Mouse (Mus musculus): ENCODE measurements around the gene Calhm3. TPM values are rescaled to one million over a fixed set of nuclear protein-coding genes. Genes with fewer than 3 reads are reported as not detected.

Calhm3 gene
- not detected in 3 replicates for total RNA-seq (2017)

GRCm38 (mm10) chr19:47157664-47158063 lies at the start of gene Calhm3:
TSS of gene Calhm3 (minus strand) at chr19:47157764.
- no peak for ATAC-seq (replicated peaks; ENCODE audit: insufficient number of reproducible peaks, low FRiP score, low TSS enrichment, poor library complexity, severe bottlenecking)

- ATAC-seq (replicated peaks; ENCODE audit: insufficient number of reproducible peaks, low FRiP score, low TSS enrichment, poor library complexity, severe bottlenecking): no peak
These were observed 48.6 kb upstream of the Calhm3 start for GRCm38 (mm10) chr19:47206126-47206525.

GRCm38 (mm10) chr19:47204653-47205052 lies 47.1 kb upstream of the Calhm3 start:
- no peak for ATAC-seq (replicated peaks; ENCODE audit: insufficient number of reproducible peaks, low FRiP score, low TSS enrichment, poor library complexity, severe bottlenecking)

- no peak for ATAC-seq (replicated peaks; ENCODE audit: insufficient number of reproducible peaks, low FRiP score, low TSS enrichment, poor library complexity, severe bottlenecking)
These were observed 45.5 kb upstream of the Calhm3 start for GRCm38 (mm10) chr19:47203042-47203441.

- ATAC-seq (replicated peaks; ENCODE audit: insufficient number of reproducible peaks, low FRiP score, low TSS enrichment, poor library complexity, severe bottlenecking): no peak
These were observed 44.9 kb upstream of the Calhm3 start for GRCm38 (mm10) chr19:47202429-47202828.

DNA sequence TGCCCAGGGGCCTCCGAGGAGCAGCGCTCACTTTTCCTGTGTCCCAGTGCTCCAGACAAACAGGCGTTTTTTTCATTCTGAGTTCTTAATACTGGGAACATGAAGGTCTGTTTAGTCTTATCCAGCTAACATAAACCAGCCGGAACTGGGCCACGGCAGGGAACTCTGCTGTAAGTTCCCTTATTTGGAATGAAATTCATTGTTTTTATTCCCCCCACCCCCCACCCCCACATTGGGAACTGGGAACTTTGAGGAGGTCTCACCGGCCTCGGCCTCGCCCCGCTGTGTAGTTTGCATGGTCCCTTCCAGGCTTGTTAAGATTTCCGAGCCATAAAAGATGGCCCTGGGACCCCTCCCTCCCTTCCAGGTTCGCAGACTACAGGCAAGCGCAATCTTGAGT lies 44.4 kb upstream of the Calhm3 start:
- no peak for ATAC-seq (replicated peaks; ENCODE audit: insufficient number of reproducible peaks, low FRiP score, low TSS enrichment, poor library complexity, severe bottlenecking)

- no peak for ATAC-seq (replicated peaks; ENCODE audit: insufficient number of reproducible peaks, low FRiP score, low TSS enrichment, poor library complexity, severe bottlenecking)
These were observed 41.2 kb upstream of the Calhm3 start for GRCm38 (mm10) chr19:47198671-47199350.

GRCm38 (mm10) chr19:47192158-47192557 lies 34.6 kb upstream of the Calhm3 start:
- no peak for ATAC-seq (replicated peaks; ENCODE audit: insufficient number of reproducible peaks, low FRiP score, low TSS enrichment, poor library complexity, severe bottlenecking)

DNA sequence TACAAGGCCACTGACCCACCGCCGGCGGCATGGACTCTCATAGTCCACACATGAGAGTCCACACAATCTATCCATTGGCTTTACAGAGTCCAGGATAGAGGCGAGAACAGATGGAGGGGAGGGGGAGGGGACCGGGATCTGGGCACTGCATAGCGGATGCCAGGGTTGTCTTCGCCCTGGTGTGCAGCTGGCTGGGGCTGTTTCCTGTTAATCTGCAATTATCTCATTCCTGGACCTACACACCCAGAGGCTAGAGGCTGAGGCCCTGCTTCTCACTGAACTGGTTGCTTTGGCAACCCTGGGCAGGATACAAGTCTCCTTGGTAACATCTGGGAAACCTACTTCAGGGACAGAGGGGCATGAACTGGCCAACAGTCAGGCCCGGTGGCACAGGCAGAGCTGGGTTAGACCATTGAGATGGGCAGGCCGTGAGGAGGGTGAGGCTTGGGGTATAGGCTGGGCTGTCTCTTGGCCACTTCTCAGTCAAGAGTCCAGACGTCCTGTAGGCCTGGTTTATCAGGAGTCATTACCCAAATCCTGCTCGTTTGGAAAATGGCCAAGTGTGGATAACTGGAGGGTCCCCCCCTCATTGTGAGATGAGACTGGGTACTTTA lies 31.1 kb upstream of the Calhm3 start:
- ATAC-seq (replicated peaks; ENCODE audit: insufficient number of reproducible peaks, low FRiP score, low TSS enrichment, poor library complexity, severe bottlenecking): no peak

DNA sequence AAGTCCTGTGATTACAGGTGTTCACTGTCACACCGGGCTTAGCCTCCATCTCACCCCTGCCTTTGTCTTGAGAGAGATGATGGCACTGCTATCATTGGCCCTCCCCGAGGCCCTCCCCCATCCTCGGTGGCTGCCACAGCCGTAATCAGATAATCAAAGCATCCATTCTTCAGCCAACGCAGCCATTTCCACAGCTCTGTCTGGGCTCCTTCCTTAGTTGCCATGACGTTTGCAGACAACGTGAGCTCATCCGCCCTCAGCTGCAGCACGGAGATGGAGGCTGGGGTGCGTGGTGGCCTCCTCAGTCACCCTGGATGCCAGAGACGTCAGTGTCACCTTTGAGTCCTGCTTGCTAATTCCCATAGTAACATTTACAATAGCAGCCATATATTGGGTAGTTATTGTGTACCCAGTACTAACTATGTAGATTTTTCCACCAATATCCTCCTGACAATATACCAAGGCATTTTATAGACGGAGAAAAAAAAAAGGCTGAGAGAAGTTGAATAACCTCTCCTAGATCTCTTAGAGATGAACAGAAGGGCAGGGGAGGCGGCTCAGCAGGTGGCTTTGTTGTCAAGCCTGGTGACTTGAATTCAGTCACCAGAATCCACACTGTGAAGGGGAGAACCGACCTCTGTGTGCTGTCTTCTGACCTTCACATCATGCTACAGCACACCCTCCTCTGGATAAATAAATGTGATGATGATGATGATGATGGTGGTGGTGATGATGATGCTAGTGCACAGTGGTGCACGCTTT lies 29.1 kb upstream of the Calhm3 start:
- ATAC-seq (replicated peaks; ENCODE audit: insufficient number of reproducible peaks, low FRiP score, low TSS enrichment, poor library complexity, severe bottlenecking): no peak

- ATAC-seq (replicated peaks; ENCODE audit: insufficient number of reproducible peaks, low FRiP score, low TSS enrichment, poor library complexity, severe bottlenecking): no peak
These were observed 27.2 kb upstream of the Calhm3 start for GRCm38 (mm10) chr19:47184736-47185135.

- no peak for ATAC-seq (replicated peaks; ENCODE audit: insufficient number of reproducible peaks, low FRiP score, low TSS enrichment, poor library complexity, severe bottlenecking)
These were observed 26.7 kb upstream of the Calhm3 start for GRCm38 (mm10) chr19:47184221-47184620.

GRCm38 (mm10) chr19:47180011-47180410 lies 22.4 kb upstream of the Calhm3 start:
- no peak for ATAC-seq (replicated peaks; ENCODE audit: insufficient number of reproducible peaks, low FRiP score, low TSS enrichment, poor library complexity, severe bottlenecking)

GRCm38 (mm10) chr19:47179272-47179809 lies 21.8 kb upstream of the Calhm3 start:
- no peak for ATAC-seq (replicated peaks; ENCODE audit: insufficient number of reproducible peaks, low FRiP score, low TSS enrichment, poor library complexity, severe bottlenecking)

GRCm38 (mm10) chr19:47178431-47179271 lies 21.1 kb upstream of the Calhm3 start, which contains the start of gene Neurl1a:
TSS of gene Neurl1a (plus strand) at chr19:47178820.
- ATAC-seq (replicated peaks; ENCODE audit: insufficient number of reproducible peaks, low FRiP score, low TSS enrichment, poor library complexity, severe bottlenecking): no peak

GRCm38 (mm10) chr19:47178001-47178400 lies 20.4 kb upstream of the Calhm3 start:
- ATAC-seq (replicated peaks; ENCODE audit: insufficient number of reproducible peaks, low FRiP score, low TSS enrichment, poor library complexity, severe bottlenecking): 0 out of 2 replicates have a peak, but pooled peaks have one; percentile 6

DNA sequence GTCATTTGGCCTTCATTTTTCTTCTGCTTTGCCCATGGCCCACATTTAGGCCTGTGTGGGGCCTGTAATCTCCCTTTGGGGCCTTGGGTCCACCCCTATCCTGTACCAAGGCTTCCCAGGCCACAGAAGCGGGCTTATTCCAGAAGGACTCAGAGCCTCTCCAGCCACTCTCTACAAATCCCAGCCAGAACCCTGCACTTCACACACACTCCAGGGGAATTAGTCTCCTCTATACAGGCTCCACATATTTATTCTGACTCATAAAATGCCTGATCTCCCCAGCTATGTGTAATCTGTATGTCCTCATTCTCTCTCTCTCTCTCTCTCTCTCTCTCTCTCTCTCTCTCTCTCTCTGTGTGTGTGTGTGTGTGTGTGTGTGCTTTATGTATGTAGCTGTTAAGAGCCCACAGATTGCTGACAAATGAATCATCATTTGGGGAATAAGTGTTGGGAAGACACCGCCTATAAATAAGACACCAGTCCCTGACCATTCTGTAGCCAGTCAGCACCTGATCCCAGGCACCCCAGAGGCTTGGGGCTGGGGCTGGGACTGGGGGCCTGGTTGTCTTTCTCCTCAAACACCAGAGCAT lies 19.4 kb upstream of the Calhm3 start:
- ATAC-seq (replicated peaks; ENCODE audit: insufficient number of reproducible peaks, low FRiP score, low TSS enrichment, poor library complexity, severe bottlenecking): no peak

DNA sequence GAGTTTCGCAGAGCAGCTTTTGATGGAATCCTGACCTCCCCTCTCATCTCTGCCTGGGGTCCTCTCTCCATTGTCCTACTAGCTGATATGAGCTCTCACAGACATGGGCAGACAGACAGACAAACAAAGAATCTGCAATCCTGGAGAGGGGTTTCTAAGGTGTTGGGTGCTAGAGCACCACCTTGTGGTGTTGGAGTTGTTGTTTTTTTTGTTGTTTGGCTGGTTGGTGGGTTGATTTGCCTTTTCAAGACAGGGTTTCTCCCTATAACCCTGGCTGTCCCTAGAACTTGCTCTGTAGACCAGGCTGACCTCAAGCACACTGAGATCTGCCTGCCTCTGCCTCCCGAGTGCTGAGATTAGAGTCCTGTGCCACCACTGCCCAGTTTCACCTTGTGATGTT lies 17.9 kb upstream of the Calhm3 start:
- ATAC-seq (replicated peaks; ENCODE audit: insufficient number of reproducible peaks, low FRiP score, low TSS enrichment, poor library complexity, severe bottlenecking): no peak
